Mouse (Mus musculus) kidney, adult 2 months (tissue): ENCODE results near the gene Zfp592. TPM values are rescaled to one million over a fixed set of nuclear protein-coding genes. Genes with fewer than 3 reads are reported as not detected.

Experiments
- DNase-seq: peaks from one replicate; pipeline ENCODE4 v3.0.0; 2021
- H3K27ac ChIP-seq: fragments of 200-500 bp; 2 replicates; pipeline ENCODE4 v1.5.1; 2012; ENCODE audit warnings: low read depth, low read length, control low read depth, inconsistent platforms; ENCODE audit not compliant: insufficient read depth
- H3K27me3 ChIP-seq: fragments of 200-500 bp; replicated peaks from 2 replicates; pipeline ENCODE4 v1.6.1; 2012; ENCODE audit warnings: mild to moderate bottlenecking, moderate library complexity, low read length, inconsistent platforms; ENCODE audit not compliant: control insufficient read depth, insufficient read depth
- H3K36me3 ChIP-seq: fragments of 200-500 bp; 2 replicates; pipeline ENCODE4 v1.6.1; 2012; ENCODE audit warnings: mild to moderate bottlenecking, moderate library complexity, low read length, inconsistent platforms; ENCODE audit not compliant: control insufficient read depth, insufficient read depth
- H3K4me1 ChIP-seq: fragments of 200-500 bp; 2 replicates; pipeline ENCODE4 v1.6.1; 2011; ENCODE audit warnings: low read length; ENCODE audit not compliant: control insufficient read depth, insufficient read depth
- H3K4me3 ChIP-seq: fragments of 200-500 bp; 2 replicates; pipeline ENCODE4 v1.5.1; 2011; ENCODE audit warnings: mild to moderate bottlenecking, low read depth, low read length, control low read depth; ENCODE audit not compliant: insufficient read depth
- CTCF ChIP-seq: fragments of 200-500 bp; conservative IDR thresholded peaks from 2 replicates; pipeline ENCODE4 v1.5.1; 2011; ENCODE audit warnings: low read depth, mild to moderate bottlenecking, control low read depth, low read length, moderate library complexity, mixed read lengths; ENCODE audit not compliant: insufficient read depth, insufficient read length
- POLR2A ChIP-seq: fragments of 200-500 bp; IDR thresholded peaks from one replicate; pipeline ENCODE4 v1.6.1; 2011; ENCODE audit warnings: low read depth, low read length, control low read depth
- WGBS: fragments of 180-500 bp; shearing (Covaris S2); methylation state at CpG from one replicate; pipeline ENCODE4 v1.1.7; 2018; 5-methylcytosine and 5-hydroxymethylcytosine counted together
- polyA plus RNA-seq: library from polyadenylated mRNA; depleted of rRNA; stranded (reverse); fragments of >200 nt; gene quantifications from 2 replicates; pipeline ENCODE4 v1.2.3, GENCODE M21; 2012

Zfp592 gene
- polyA plus RNA-seq, 1 experiment, result 16.9 TPM

- TF ChIP-seq CTCF (no peak), POLR2A (no peak)
- WGBS, result 72% methylated on average over 6 of the region's 6 CpGs
- Histone ChIP-seq H3K4me1 (peaks cover 14% of the 10 kb centered on the region), H3K27ac (no peak overlapping the region), H3K36me3 (no peaks in the 10 kb centered on the region), H3K4me3 (no peak overlapping the region), H3K27me3 (no peaks in the 10 kb centered on the region)
- DNase-seq, result no peak
These were observed 64.6 kb downstream of the Zfp592 start for GRCm38 (mm10) chr7:81057901-81058711.

DNA sequence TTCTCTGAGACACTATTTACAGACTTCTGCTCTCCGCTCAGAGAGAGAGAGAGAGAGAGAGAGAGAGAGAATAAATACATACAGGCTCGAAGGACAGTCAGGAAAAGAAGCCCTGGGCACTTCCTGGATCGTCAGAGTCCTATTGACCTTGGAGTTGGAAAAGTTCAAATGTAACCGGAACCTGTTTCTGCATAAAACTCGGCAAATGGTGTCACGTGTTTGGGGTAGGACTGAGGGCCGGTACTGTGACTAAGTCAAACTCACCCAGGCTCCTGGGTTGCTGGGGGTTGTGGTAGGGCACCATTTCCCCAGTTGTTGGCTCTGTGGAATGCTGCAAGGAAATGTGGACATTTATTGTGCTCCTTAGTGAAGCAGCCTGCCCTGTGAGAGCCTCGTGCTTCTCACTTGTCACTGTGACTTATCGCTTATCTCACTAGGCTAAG lies 65.3 kb downstream of the Zfp592 start:
- 42% methylated on average over 9 of the region's 9 CpGs for WGBS
- no peak overlapping the region for H3K27ac ChIP-seq

GRCm38 (mm10) chr7:81059388-81059787 lies 65.9 kb downstream of the Zfp592 start:
- no peak for TF ChIP-seq CTCF
- no peak for TF ChIP-seq POLR2A
- Histone ChIP-seq H3K4me1 (peaks cover 14% of the 10 kb centered on the region), H3K4me3 (no peak overlapping the region), H3K36me3 (no peaks in the 10 kb centered on the region), H3K27ac (no peak overlapping the region), H3K27me3 (no peaks in the 10 kb centered on the region)
- DNase-seq, result no peak
- 71% methylated on average over 5 of the region's 5 CpGs for WGBS

More for the DNA sequence above, 65.3 kb downstream of the Zfp592 start:
- Histone ChIP-seq H3K4me1 (peaks cover 14% of the 10 kb centered on the region), H3K27me3 (no peaks in the 10 kb centered on the region), H3K36me3 (no peaks in the 10 kb centered on the region), H3K4me3 (no peak overlapping the region)
- DNase-seq, result peak; percentile 53
- no peak for TF ChIP-seq POLR2A
- TF ChIP-seq CTCF, result no peak

- H3K27ac ChIP-seq, result no peak overlapping the region
- WGBS, result 86% methylated on average over 2 of the region's 2 CpGs
- no peaks in the 10 kb centered on the region for H3K27me3 ChIP-seq
- peak; percentile 71 for DNase-seq
- H3K4me1 ChIP-seq, result peaks cover 14% of the 10 kb centered on the region
- H3K4me3 ChIP-seq, result no peak overlapping the region
- no peaks in the 10 kb centered on the region for H3K36me3 ChIP-seq
- peak; percentile 93 for TF ChIP-seq CTCF
- TF ChIP-seq POLR2A, result no peak
These were observed 67.4 kb downstream of the Zfp592 start for GRCm38 (mm10) chr7:81060908-81061307.

DNA sequence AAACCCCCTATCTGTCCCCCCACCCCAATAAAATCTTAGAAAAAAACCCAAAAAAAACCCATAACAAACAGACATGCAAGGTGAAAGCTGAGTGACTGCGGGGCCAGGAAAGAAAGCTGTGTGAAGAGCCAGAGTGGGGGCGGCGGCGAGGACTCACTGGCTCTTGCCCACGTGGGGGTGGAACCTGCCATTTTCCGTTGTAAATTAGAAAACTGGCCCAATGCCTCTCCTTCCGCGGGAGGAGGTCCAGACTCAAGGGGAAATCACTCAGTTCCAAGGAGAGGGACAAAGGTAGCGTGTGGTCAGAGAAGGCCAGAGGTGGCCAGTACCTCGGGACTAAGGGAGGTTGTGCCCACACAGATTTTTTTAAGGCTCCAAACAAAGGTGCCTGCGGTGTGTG lies 68.5 kb downstream of the Zfp592 start:
- no peaks in the 10 kb centered on the region for H3K36me3 ChIP-seq
- TF ChIP-seq CTCF, result no peak
- TF ChIP-seq POLR2A, result no peak
- peak; percentile 86 for DNase-seq
- H3K4me3 ChIP-seq, result no peak overlapping the region
- peaks cover 11% of the 10 kb centered on the region for H3K4me1 ChIP-seq
- WGBS, result 32% methylated on average over 11 of the region's 11 CpGs
- H3K27me3 ChIP-seq, result no peaks in the 10 kb centered on the region
- H3K27ac ChIP-seq, result no peak overlapping the region

GRCm38 (mm10) chr7:81063332-81063731 lies 69.9 kb downstream of the Zfp592 start:
- DNase-seq, result no peak
- no peak overlapping the region for H3K4me3 ChIP-seq
- H3K36me3 ChIP-seq, result no peaks in the 10 kb centered on the region
- TF ChIP-seq POLR2A (no peak), CTCF (no peak)
- no peaks in the 10 kb centered on the region for H3K27me3 ChIP-seq
- no peak overlapping the region for H3K27ac ChIP-seq
- WGBS, result 79% methylated on average over 9 of the region's 9 CpGs
- H3K4me1 ChIP-seq, result peaks cover 6% of the 10 kb centered on the region

- Histone ChIP-seq H3K27me3 (no peaks in the 10 kb centered on the region), H3K27ac (no peak overlapping the region), H3K4me3 (no peak overlapping the region), H3K4me1 (no peaks in the 10 kb centered on the region), H3K36me3 (no peaks in the 10 kb centered on the region)
- DNase-seq, result no peak
- 42% methylated on average over 6 of the region's 6 CpGs for WGBS
- no peak for TF ChIP-seq POLR2A
- no peak for TF ChIP-seq CTCF
These were observed 73.2 kb downstream of the Zfp592 start for GRCm38 (mm10) chr7:81066714-81067113.
